Comparison of ENCODE assay signal across 8 mouse cellular contexts in the genomic region with DNA sequence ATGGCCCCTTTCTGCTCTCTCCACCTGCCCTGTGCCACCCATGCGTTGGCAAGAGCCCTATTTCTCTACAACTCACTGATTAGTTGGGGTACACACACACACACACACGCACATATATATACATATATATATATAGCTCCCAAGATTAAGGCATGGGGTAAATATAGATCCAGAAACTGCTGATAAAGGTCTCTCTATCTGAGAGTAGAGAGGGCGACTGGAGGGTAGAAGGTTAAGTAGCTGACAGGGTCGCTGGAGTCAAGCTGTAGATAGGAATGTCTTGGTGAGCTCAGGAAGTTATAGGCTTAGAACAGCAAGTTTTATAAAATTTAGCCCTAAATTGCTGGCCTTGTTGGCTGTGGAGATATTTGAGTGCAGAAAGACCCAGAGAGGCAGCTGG. TPM values are rescaled to one million over a fixed set of nuclear protein-coding genes. Genes with fewer than 3 reads are reported as not detected.
DNase-seq lines count a peak whose midpoint lies in the region; ATAC-seq and TF ChIP-seq lines count a peak whose summit lies in the region.

No protein-coding gene starts in this region.

- 0 out of 2 replicates have a peak, but pooled peaks cover 2% of the 10 kb centered on the region for H3K4me1 ChIP-seq in embryonic fibroblast, embryonic 13.5 days (ENCODE audit: control insufficient read depth, insufficient read depth, low read length)
- H3K4me1 ChIP-seq in limb, embryonic 12.5 days (replicated peaks), result peaks cover 29% of the 10 kb centered on the region
- peaks cover 11% of the 10 kb centered on the region for H3K4me1 ChIP-seq in olfactory bulb, adult 2 months (ENCODE audit: control insufficient read depth, insufficient read depth, low read length)

- no peaks in the 10 kb centered on the region for H3K27me3 ChIP-seq in limb, embryonic 12.5 days

- TF ChIP-seq CTCF in left cerebral cortex, adult 2 months (IDR thresholded peaks at IDR 0.05), result no peak
- no peak for TF ChIP-seq CTCF in embryonic fibroblast, embryonic 13.5 days (IDR thresholded peaks at IDR 0.05; ENCODE audit: borderline replicate concordance, insufficient read depth, low read length)
- TF ChIP-seq CTCF in olfactory bulb, adult 2 months (IDR thresholded peaks at IDR 0.05; ENCODE audit: insufficient read depth, low read depth, low read length), result no peak

- WGBS in limb, embryonic 12.5 days, result 86% methylated on average over 4 of the region's 4 CpGs
- 64% methylated on average over 4 of the region's 4 CpGs for WGBS in olfactory bulb, adult 2 months

- peaks cover 39% of the 10 kb centered on the region for H3K36me3 ChIP-seq in limb, embryonic 12.5 days

- no peaks in the 10 kb centered on the region for H3K9me3 ChIP-seq in limb, embryonic 12.5 days

- intact Hi-C loops in left cerebral cortex, adult 2 months (cut with DNase I), result loop anchor here (5.0 kb wide), 1 partner anchor 293 kb away; a partner anchor contains a TSS
- intact Hi-C loops in left cerebral cortex, postnatal 10 days (cut with DNase I), result loop anchor here (10.0 kb wide), 1 partner anchor 170 kb away; no protein-coding TSS in a partner anchor
- intact Hi-C loops in heart, postnatal 25 days (cut with DNase I), result loop anchor here (5.0 to 10.0 kb wide), 3 partner anchors 48 to 290 kb away; a partner anchor contains a TSS

- DNase-seq in left cerebral cortex, adult 2 months (ENCODE audit: extremely low spot score in 1 of 2, low spot score in 2 of 2), result no peak
- DNase-seq in left cerebral cortex, postnatal 10 days (ENCODE audit: extremely low spot score in 1 of 2, low spot score in 2 of 2), result no peak
- no peak for DNase-seq in spleen, postnatal 36 days (ENCODE audit: low spot score in 2 of 2)
- no peak for DNase-seq in cerebellum, adult 18-20 months
- no peak for DNase-seq in heart, postnatal 25 days (ENCODE audit: low spot score)

- no peak for ATAC-seq in limb, embryonic 12.5 days (ENCODE audit: insufficient number of reproducible peaks, insufficient read depth, low FRiP score, low TSS enrichment, low read depth)

- peak overlapping the region; percentile 83 for H3K4me2 ChIP-seq in limb, embryonic 12.5 days

- TF ChIP-seq POLR2A in embryonic fibroblast, embryonic 13.5 days (IDR thresholded peaks at IDR 0.05; ENCODE audit: low read depth, low read length), result no peak
- TF ChIP-seq POLR2A in olfactory bulb, adult 2 months (IDR thresholded peaks at IDR 0.05; ENCODE audit: insufficient read depth, low read depth, low read length), result no peak

- peak overlapping the region; percentile 57 for H3K4me3 ChIP-seq in left cerebral cortex, adult 2 months
- H3K4me3 ChIP-seq in embryonic fibroblast, embryonic 13.5 days (ENCODE audit: insufficient read depth, low read length), result peak overlapping the region; percentile 89
- H3K4me3 ChIP-seq in limb, embryonic 12.5 days (replicated peaks), result peak overlapping the region; percentile 73
- peak overlapping the region; percentile 93 for H3K4me3 ChIP-seq in olfactory bulb, adult 2 months (ENCODE audit: insufficient read depth, low read depth, low read length)

- no peak overlapping the region for H3K27ac ChIP-seq in left cerebral cortex, adult 2 months
- H3K27ac ChIP-seq in embryonic fibroblast, embryonic 13.5 days (ENCODE audit: insufficient read depth, low read length), result no peak overlapping the region
- no peak overlapping the region for H3K27ac ChIP-seq in limb, embryonic 12.5 days
- no peak overlapping the region for H3K27ac ChIP-seq in olfactory bulb, adult 2 months (ENCODE audit: insufficient read depth, low read depth, low read length)

- H3K9ac ChIP-seq in limb, embryonic 12.5 days (replicated peaks), result peak overlapping the region; percentile 80; the same call in 1 of the 2 replicates

RNA-seq across cellular contexts. Expression of a gene that starts 1.1 kb away (rescaled TPM):
- total RNA-seq in left cerebral cortex, adult 2 months (2021), result 10 to 100 TPM; 12.8 to 15.2 TPM
- total RNA-seq in left cerebral cortex, postnatal 10 days (2021), result 1 to 10 TPM; 10.0 TPM
- polyA plus RNA-seq in embryonic fibroblast, embryonic 13.5 days (2011; ENCODE audit: insufficient read length, low read depth, missing spikeins), result 10.6 and 10.7 TPM in 2 replicates
- 16.8 and 17.9 TPM in 2 replicates for polyA plus RNA-seq in limb, embryonic 12.5 days (2016; fragmentation: Nextera tagmentation; extraction: Ambion mirVana)
- polyA plus RNA-seq in olfactory bulb, adult 2 months (2012; ENCODE audit: insufficient read depth, insufficient read length, low replicate concordance, missing spikeins), result not detected in 2 replicates
- total RNA-seq in heart, postnatal 25 days (2021), result 10 to 100 TPM; 10.7 to 12.6 TPM

RNA-seq across cellular contexts. Expression of a gene that starts 3.1 kb away (rescaled TPM):
- total RNA-seq in left cerebral cortex, adult 2 months (2021), result 10 to 100 TPM; 50.8 to 52.5 TPM
- total RNA-seq in left cerebral cortex, postnatal 10 days (2021), result 10 to 100 TPM; 72.0 to 73.1 TPM
- 81.7 and 95.6 TPM in 2 replicates for polyA plus RNA-seq in embryonic fibroblast, embryonic 13.5 days (2011; ENCODE audit: insufficient read length, low read depth, missing spikeins)
- polyA plus RNA-seq in limb, embryonic 12.5 days (2016; fragmentation: Nextera tagmentation; extraction: Ambion mirVana), result 278 and 281 TPM in 2 replicates
- not detected in 2 replicates for polyA plus RNA-seq in olfactory bulb, adult 2 months (2012; ENCODE audit: insufficient read depth, insufficient read length, low replicate concordance, missing spikeins)
- 10 to 100 TPM; 23.9 to 24.8 TPM for total RNA-seq in heart, postnatal 25 days (2021)

RNA-seq across cellular contexts. Expression of a gene that starts 19.9 kb away (rescaled TPM):
- 10 to 100 TPM; 12.6 to 14.2 TPM for total RNA-seq in left cerebral cortex, adult 2 months (2021)
- 10 to 100 TPM; 11.0 to 14.1 TPM for total RNA-seq in left cerebral cortex, postnatal 10 days (2021)
- polyA plus RNA-seq in embryonic fibroblast, embryonic 13.5 days (2011; ENCODE audit: insufficient read length, low read depth, missing spikeins), result 7.9 and 12.7 TPM in 2 replicates
- polyA plus RNA-seq in limb, embryonic 12.5 days (2016; fragmentation: Nextera tagmentation; extraction: Ambion mirVana), result 16.2 and 17.9 TPM in 2 replicates
- not detected in 2 replicates for polyA plus RNA-seq in olfactory bulb, adult 2 months (2012; ENCODE audit: insufficient read depth, insufficient read length, low replicate concordance, missing spikeins)
- 10 to 100 TPM; 29.7 to 34.8 TPM for total RNA-seq in heart, postnatal 25 days (2021)

RNA-seq across cellular contexts. Expression of a gene that starts 50.2 kb away (rescaled TPM):
- 10 to 100 TPM; 42.0 to 44.4 TPM for total RNA-seq in left cerebral cortex, adult 2 months (2021)
- total RNA-seq in left cerebral cortex, postnatal 10 days (2021), result 10 to 100 TPM; 31.2 to 32.7 TPM
- 34.5 and 38.7 TPM in 2 replicates for polyA plus RNA-seq in embryonic fibroblast, embryonic 13.5 days (2011; ENCODE audit: insufficient read length, low read depth, missing spikeins)
- polyA plus RNA-seq in limb, embryonic 12.5 days (2016; fragmentation: Nextera tagmentation; extraction: Ambion mirVana), result 52.8 and 53.1 TPM in 2 replicates
- not detected in 2 replicates for polyA plus RNA-seq in olfactory bulb, adult 2 months (2012; ENCODE audit: insufficient read depth, insufficient read length, low replicate concordance, missing spikeins)
- 10 to 100 TPM; 78.5 to 84.7 TPM for total RNA-seq in heart, postnatal 25 days (2021)

RNA-seq across cellular contexts. Expression of a gene that starts 53.5 kb away (rescaled TPM):
- total RNA-seq in left cerebral cortex, adult 2 months (2021), result 10 to 100 TPM; 79.7 to 89.7 TPM
- total RNA-seq in left cerebral cortex, postnatal 10 days (2021), result 10 to 100 TPM; 70.2 to 87.6 TPM
- 92.8 and 110 TPM in 2 replicates for polyA plus RNA-seq in embryonic fibroblast, embryonic 13.5 days (2011; ENCODE audit: insufficient read length, low read depth, missing spikeins)
- 89.2 and 103 TPM in 2 replicates for polyA plus RNA-seq in limb, embryonic 12.5 days (2016; fragmentation: Nextera tagmentation; extraction: Ambion mirVana)
- not detected in 2 replicates for polyA plus RNA-seq in olfactory bulb, adult 2 months (2012; ENCODE audit: insufficient read depth, insufficient read length, low replicate concordance, missing spikeins)
- 10 to 100 TPM; 36.9 to 37.9 TPM for total RNA-seq in heart, postnatal 25 days (2021)
